Mouse (Mus musculus) lung, adult 2 months (tissue): Measurements from ENCODE around the gene Grk6. TPM values are rescaled to one million over a fixed set of nuclear protein-coding genes. Genes with fewer than 3 reads are reported as not detected.

ENCODE experiments used
- DNase-seq: peaks from one replicate; pipeline ENCODE4 v3.0.0; 2022
- H3K4me1 ChIP-seq: fragments of 200-500 bp; 2 replicates; pipeline ENCODE4 v1.6.1; 2011; ENCODE audit warnings: low read length; ENCODE audit not compliant: control insufficient read depth, insufficient read depth
- H3K4me3 ChIP-seq: fragments of 200-500 bp; replicated peaks from 2 replicates; pipeline ENCODE3; 2011; ENCODE audit warnings: low read depth, mild to moderate bottlenecking, control low read depth, low read length; ENCODE audit errors: extremely low read depth
- CTCF ChIP-seq: fragments of 200-500 bp; IDR thresholded peaks from 2 replicates; pipeline ENCODE4 v1.5.1; 2011; ENCODE audit warnings: mild to moderate bottlenecking, low read length, control low read depth; ENCODE audit not compliant: insufficient read depth
- POLR2A ChIP-seq: fragments of 200-500 bp; IDR thresholded peaks from 2 replicates; pipeline ENCODE4 v1.6.1; 2011; ENCODE audit warnings: low read depth, mild to moderate bottlenecking, control low read depth, low read length, borderline replicate concordance; ENCODE audit errors: extremely low read depth
- WGBS: fragments of 180-500 bp; shearing (Covaris S2); methylation state at CpG from one replicate; pipeline ENCODE4 v1.1.7; 2018; 5-methylcytosine and 5-hydroxymethylcytosine counted together
- polyA plus RNA-seq: library from polyadenylated mRNA; depleted of rRNA; stranded (reverse); fragments of >200 nt; gene quantifications from 2 replicates; pipeline ENCODE4 v1.2.3, GENCODE M21; 2012; rRNA removed

Gene Grk6
- 45.2 and 55.5 TPM in 2 replicates for polyA plus RNA-seq

- peak within 1 kb of the TSS; percentile 97 for H3K4me3 ChIP-seq
- H3K4me1 ChIP-seq = peaks cover 18% of the 10 kb centered on the region
- no peak for TF ChIP-seq POLR2A
- DNase-seq = peak; percentile 99
- WGBS = under 1% methylated on average over 35 of the region's 35 CpGs
These were observed at the start of gene Grk6 for GRCm38 (mm10) chr13:55444937-55445315. TSS of gene Grk6 (plus strand) at chr13:55445072.

GRCm38 (mm10) chr13:55398088-55398487 is 46.8 kb upstream of the Grk6 start, which contains the start of gene Slc34a1:
TSS of gene Slc34a1 (plus strand) at chr13:55398187.
- DNase-seq = no peak
- WGBS = 65% methylated on average over 1 of the region's 1 CpGs
- no peaks in the 10 kb centered on the region for H3K4me1 ChIP-seq
- no peak within 1 kb of the TSS for H3K4me3 ChIP-seq
- TF ChIP-seq CTCF (no peak), POLR2A (no peak)

GRCm38 (mm10) chr13:55399300-55400038 is 45.4 kb upstream of the Grk6 start:
- WGBS = 55% methylated on average over 5 of the region's 5 CpGs
- no peaks in the 10 kb centered on the region for H3K4me1 ChIP-seq
- no peak for DNase-seq
- TF ChIP-seq CTCF (no peak), POLR2A (no peak)
- H3K4me3 ChIP-seq = no peak overlapping the region

- H3K4me1 ChIP-seq = no peaks in the 10 kb centered on the region
- DNase-seq = no peak
- 27% methylated on average over 1 of the region's 1 CpGs for WGBS
- TF ChIP-seq CTCF (no peak), POLR2A (no peak)
- no peak overlapping the region for H3K4me3 ChIP-seq
These were observed 44.9 kb upstream of the Grk6 start for GRCm38 (mm10) chr13:55400039-55400346.

GRCm38 (mm10) chr13:55403266-55403665 is 41.6 kb upstream of the Grk6 start:
- Histone ChIP-seq H3K4me1 (no peaks in the 10 kb centered on the region), H3K4me3 (no peak overlapping the region)
- 74% methylated on average over 7 of the region's 7 CpGs for WGBS
- TF ChIP-seq POLR2A (no peak), CTCF (no peak)
- no peak for DNase-seq

- WGBS = 60% methylated on average over 15 of the region's 15 CpGs
- Histone ChIP-seq H3K4me3 (no peak overlapping the region), H3K4me1 (no peaks in the 10 kb centered on the region)
- no peak for TF ChIP-seq POLR2A
- TF ChIP-seq CTCF = no peak
- DNase-seq = no peak
These were observed 40.7 kb upstream of the Grk6 start for GRCm38 (mm10) chr13:55403935-55404852.

- DNase-seq = peak; percentile 70
- no peaks in the 10 kb centered on the region for H3K4me1 ChIP-seq
- no peak overlapping the region for H3K4me3 ChIP-seq
- WGBS = 8% methylated on average over 11 of the region's 11 CpGs
- TF ChIP-seq POLR2A (no peak), CTCF (peak; percentile 87)
These were observed 39.8 kb upstream of the Grk6 start for GRCm38 (mm10) chr13:55404853-55405782.

GRCm38 (mm10) chr13:55405783-55406390 is 39.0 kb upstream of the Grk6 start:
- TF ChIP-seq CTCF (no peak), POLR2A (no peak)
- Histone ChIP-seq H3K4me3 (no peak overlapping the region), H3K4me1 (no peaks in the 10 kb centered on the region)
- WGBS = 62% methylated on average over 13 of the region's 13 CpGs
- no peak for DNase-seq
